Mouse (Mus musculus): Measurements from ENCODE around the gene Rdh16.
"Not testable (repeated sequence)": the region's sequence is repeated elsewhere in the genome, so short reads cannot be mapped to it uniquely, and the experiment has no call there.

Rdh16 gene

GRCm38 (mm10) chr10:127893163-127894022, 92.4 kb downstream of the Rdh16 start:
- not testable (repeated sequence) for DNase-seq (ENCODE audit: extremely low read depth, insufficient read length, low spot score)

Measured in 3134 (cell line).